Mouse (Mus musculus) embryonic fibroblast, embryonic 13.5 days (primary cell): ENCODE data around the gene Ralgps1. TPM values are rescaled to one million over a fixed set of nuclear protein-coding genes. Genes with fewer than 3 reads are reported as not detected.

Experiments
- H3K27ac ChIP-seq: 2 replicates; pipeline ENCODE4 v1.5.1; 2012; ENCODE audit warnings: low read length, control low read depth, inconsistent platforms; ENCODE audit not compliant: insufficient read depth
- H3K4me1 ChIP-seq: 2 replicates; pipeline ENCODE4 v1.6.1; 2011; ENCODE audit warnings: low read length; ENCODE audit not compliant: control insufficient read depth, insufficient read depth
- H3K4me3 ChIP-seq: 2 replicates; pipeline ENCODE4 v1.5.1; 2011; ENCODE audit warnings: mild to moderate bottlenecking, control low read depth, low read length; ENCODE audit not compliant: insufficient read depth
- CTCF ChIP-seq: IDR thresholded peaks from 2 replicates; pipeline ENCODE4 v1.5.1; 2011; ENCODE audit warnings: mild to moderate bottlenecking, control low read depth, low read length, moderate library complexity, borderline replicate concordance; ENCODE audit not compliant: insufficient read depth
- POLR2A ChIP-seq: IDR thresholded peaks from 2 replicates; pipeline ENCODE4 v1.6.1; 2011; ENCODE audit warnings: low read depth, mild to moderate bottlenecking, control low read depth, low read length, moderate library complexity
- polyA plus RNA-seq: library from polyadenylated mRNA; stranded (reverse); fragments of >200 nt; gene quantifications from 2 replicates; pipeline ENCODE4 v1.2.4, GENCODE M21; 2011; ENCODE audit warnings: low read depth; ENCODE audit not compliant: missing spikeins, insufficient read length

The Ralgps1 gene
- polyA plus RNA-seq, 1 experiment: 4.0 TPM

- H3K27ac ChIP-seq: no peak overlapping the region
- H3K4me3 ChIP-seq: no peak overlapping the region
- no peaks in the 10 kb centered on the region; the same call in 1 of the 2 replicates for H3K4me1 ChIP-seq
- TF ChIP-seq CTCF (no peak), POLR2A (no peak)
These were observed 117.6 kb downstream of the Ralgps1 start for GRCm38 (mm10) chr2:33253572-33254190.

- H3K4me1 ChIP-seq: no peaks in the 10 kb centered on the region; the same call in 1 of the 2 replicates
- no peak overlapping the region for H3K4me3 ChIP-seq
- no peak for TF ChIP-seq POLR2A
- no peak for TF ChIP-seq CTCF
- no peak overlapping the region for H3K27ac ChIP-seq
These were observed 118.5 kb downstream of the Ralgps1 start for GRCm38 (mm10) chr2:33252751-33253150.

GRCm38 (mm10) chr2:33249922-33250633 lies 121.2 kb downstream of the Ralgps1 start:
- no peak for TF ChIP-seq CTCF
- H3K4me3 ChIP-seq: no peak overlapping the region
- no peaks in the 10 kb centered on the region; the same call in 1 of the 2 replicates for H3K4me1 ChIP-seq
- no peak overlapping the region for H3K27ac ChIP-seq

- TF ChIP-seq POLR2A: no peak
- no peak for TF ChIP-seq CTCF
These were observed 122.7 kb downstream of the Ralgps1 start for GRCm38 (mm10) chr2:33248549-33248948.

GRCm38 (mm10) chr2:33246841-33247240 lies 124.4 kb downstream of the Ralgps1 start:
- Histone ChIP-seq H3K4me3 (no peak overlapping the region), H3K4me1 (no peaks in the 10 kb centered on the region), H3K27ac (no peak overlapping the region)
- no peak for TF ChIP-seq CTCF
- no peak for TF ChIP-seq POLR2A

More at GRCm38 (mm10) chr2:33248549-33248948, 122.7 kb downstream of the Ralgps1 start:
- H3K27ac ChIP-seq: no peak overlapping the region
- H3K4me3 ChIP-seq: no peak overlapping the region
- H3K4me1 ChIP-seq: no peaks in the 10 kb centered on the region

GRCm38 (mm10) chr2:33245350-33245749 lies 125.9 kb downstream of the Ralgps1 start:
- Histone ChIP-seq H3K4me3 (no peak overlapping the region), H3K4me1 (no peaks in the 10 kb centered on the region), H3K27ac (no peak overlapping the region)
- TF ChIP-seq POLR2A (no peak), CTCF (no peak)

GRCm38 (mm10) chr2:33244880-33245279 lies 126.4 kb downstream of the Ralgps1 start:
- TF ChIP-seq CTCF (no peak), POLR2A (no peak)
- Histone ChIP-seq H3K4me3 (no peak overlapping the region), H3K27ac (no peak overlapping the region), H3K4me1 (no peaks in the 10 kb centered on the region)

- no peak for TF ChIP-seq CTCF
- no peak for TF ChIP-seq POLR2A
- Histone ChIP-seq H3K27ac (no peak overlapping the region), H3K4me3 (no peak overlapping the region)
These were observed 133.7 kb downstream of the Ralgps1 start for GRCm38 (mm10) chr2:33237581-33237980.

GRCm38 (mm10) chr2:33234848-33235247 lies 136.4 kb downstream of the Ralgps1 start:
- Histone ChIP-seq H3K27ac (no peak overlapping the region), H3K4me3 (no peak overlapping the region), H3K4me1 (no peaks in the 10 kb centered on the region)
- TF ChIP-seq CTCF: peak; percentile 13; the same call in 1 of the 2 replicates
- no peak for TF ChIP-seq POLR2A

More at GRCm38 (mm10) chr2:33237581-33237980, 133.7 kb downstream of the Ralgps1 start:
- H3K4me1 ChIP-seq: no peaks in the 10 kb centered on the region

- H3K27ac ChIP-seq: no peak overlapping the region
- no peaks in the 10 kb centered on the region for H3K4me1 ChIP-seq
- TF ChIP-seq POLR2A: no peak
- no peak for TF ChIP-seq CTCF
- no peak overlapping the region for H3K4me3 ChIP-seq
These were observed 137.4 kb downstream of the Ralgps1 start for GRCm38 (mm10) chr2:33233856-33234255.
